Mouse (Mus musculus) MEL (cell line): ENCODE measurements around the gene Pop5. TPM values are rescaled to one million over a fixed set of nuclear protein-coding genes. Genes with fewer than 3 reads are reported as not detected.

Experiments used
- DNase-seq: peaks from one replicate; pipeline ENCODE4 v3.0.0; 2011; ENCODE audit warnings: low read depth, low spot score
- H3K27ac ChIP-seq: 2 replicates; pipeline ENCODE4 v1.5.1; 2012; ENCODE audit warnings: low read depth, mild to moderate bottlenecking, control low read depth, low read length, moderate library complexity; ENCODE audit not compliant: control insufficient read depth
- H3K27me3 ChIP-seq, 2 experiments: fragments of 150-350 bp in 1 of 2; sonication (generic) in 1 of 2; 2 replicates each; pipeline ENCODE4 v1.6.1; 2012; ENCODE audit warnings: low read length in 2 of 2, mild to moderate bottlenecking in 2 of 2, improper control_type of control experiment in 1 of 2, moderate library complexity in 1 of 2; ENCODE audit not compliant: insufficient read depth in 2 of 2, control insufficient read depth in 1 of 2
- H3K36me3 ChIP-seq, 2 experiments: 2 replicates each; pipeline ENCODE4 v1.6.1; 2012 to 2014; ENCODE audit warnings: low read length in 2 of 2, improper control_type of control experiment in 1 of 2, inconsistent platforms in 1 of 2, mild to moderate bottlenecking in 1 of 2; ENCODE audit not compliant: insufficient read depth in 2 of 2, control insufficient read depth in 1 of 2
- H3K4me1 ChIP-seq, 2 experiments: fragments of 150-350 bp in 1 of 2; sonication (generic) in 1 of 2; 2 replicates each; pipeline ENCODE4 v1.6.1; 2012; ENCODE audit warnings: low read length in 2 of 2, improper control_type of control experiment in 1 of 2, mild to moderate bottlenecking in 1 of 2; ENCODE audit not compliant: insufficient read depth in 2 of 2, control insufficient read depth in 1 of 2
- H3K4me3 ChIP-seq, 2 experiments: fragments of 150-350 bp in 1 of 2; sonication (generic) in 1 of 2; 2 replicates each; pipeline ENCODE4 v1.5.1; 2012; ENCODE audit warnings: low read depth in 2 of 2, low read length in 2 of 2, mild to moderate bottlenecking in 2 of 2, moderate library complexity in 2 of 2, control low read depth in 1 of 2, improper control_type of control experiment in 1 of 2; ENCODE audit not compliant: control insufficient read depth in 1 of 2, insufficient read depth in 1 of 2
- H3K79me2 ChIP-seq: 2 replicates; pipeline ENCODE4 v1.6.1; 2012; ENCODE audit warnings: mild to moderate bottlenecking, low read length, moderate library complexity; ENCODE audit not compliant: control insufficient read depth, poor library complexity, insufficient read depth
- H3K9ac ChIP-seq: 2 replicates; pipeline ENCODE4 v1.6.1; 2012; ENCODE audit warnings: low read depth, mild to moderate bottlenecking, control low read depth, low read length, moderate library complexity; ENCODE audit not compliant: control insufficient read depth, poor library complexity, severe bottlenecking
- H3K9me3 ChIP-seq: fragments of 150-350 bp; sonication (generic); replicated peaks from 2 replicates; pipeline ENCODE4 v1.6.1; 2012; ENCODE audit warnings: mild to moderate bottlenecking, low read length, improper control_type of control experiment, moderate library complexity; ENCODE audit not compliant: insufficient read depth
- BHLHE40 ChIP-seq: IDR thresholded peaks from 2 replicates; pipeline ENCODE4 v1.6.1; 2012; ENCODE audit warnings: low read depth, mild to moderate bottlenecking, inconsistent platforms, low read length, improper control_type of control experiment, borderline replicate concordance
- CHD1 ChIP-seq: IDR thresholded peaks from 2 replicates; pipeline ENCODE4 v1.6.1; 2012; ENCODE audit warnings: low read depth, mild to moderate bottlenecking, inconsistent platforms, low read length, improper control_type of control experiment
- CHD2 ChIP-seq: IDR thresholded peaks from 2 replicates; pipeline ENCODE4 v1.6.1; 2011; ENCODE audit warnings: low read length, improper control_type of control experiment
- CTCF ChIP-seq, 3 experiments: IDR thresholded peaks in 2 of 3; conservative IDR thresholded peaks in 1 of 3; 2 replicates each; pipeline ENCODE4 v1.5.1; 2011 to 2012; ENCODE audit warnings: low read length in 3 of 3, low read depth in 2 of 3, mild to moderate bottlenecking in 2 of 3, improper control_type of control experiment in 1 of 3, inconsistent platforms in 1 of 3, mixed read lengths in 1 of 3, moderate library complexity in 1 of 3; ENCODE audit not compliant: control insufficient read depth in 1 of 3, insufficient read depth in 1 of 3, poor library complexity in 1 of 3, severe bottlenecking in 1 of 3
- ELF1 ChIP-seq: IDR thresholded peaks from 2 replicates; pipeline ENCODE4 v1.6.1; 2014; ENCODE audit warnings: low read depth, mild to moderate bottlenecking, inconsistent platforms, low read length, improper control_type of control experiment, moderate library complexity
- EP300 ChIP-seq, 2 experiments: IDR thresholded peaks; 2 replicates each; pipeline ENCODE4 v1.6.1; 2011; ENCODE audit warnings: improper control_type of control experiment in 2 of 2, low read length in 2 of 2, low read depth in 1 of 2, mild to moderate bottlenecking in 1 of 2
- GABPA ChIP-seq: IDR thresholded peaks from 2 replicates; pipeline ENCODE4 v1.6.1; 2012; ENCODE audit warnings: low read depth, mild to moderate bottlenecking, inconsistent platforms, low read length, improper control_type of control experiment, moderate library complexity
- GATA1 ChIP-seq: IDR thresholded peaks from 2 replicates; pipeline ENCODE4 v1.6.1; 2011; ENCODE audit warnings: low read depth, low read length, improper control_type of control experiment
- HCFC1 ChIP-seq: IDR thresholded peaks from 2 replicates; pipeline ENCODE4 v1.6.1; 2012; ENCODE audit warnings: low read depth, mild to moderate bottlenecking, inconsistent platforms, low read length, improper control_type of control experiment, moderate library complexity
- JUND ChIP-seq: IDR thresholded peaks from 2 replicates; pipeline ENCODE4 v1.6.1; 2011; ENCODE audit warnings: low read depth, mild to moderate bottlenecking, improper control_type of control experiment, low read length
- KAT2A ChIP-seq: conservative IDR thresholded peaks from 2 replicates; pipeline ENCODE4 v1.6.1; 2012; ENCODE audit warnings: low read depth, low read length, improper control_type of control experiment, inconsistent platforms
- MAFK ChIP-seq: IDR thresholded peaks from 2 replicates; pipeline ENCODE4 v1.6.1; 2011; ENCODE audit warnings: low read depth, mild to moderate bottlenecking, low read length, improper control_type of control experiment, borderline replicate concordance
- MAX ChIP-seq: IDR thresholded peaks from 2 replicates; pipeline ENCODE4 v1.6.1; 2011; ENCODE audit warnings: low read length, improper control_type of control experiment
- MAZ ChIP-seq: IDR thresholded peaks from 2 replicates; pipeline ENCODE4 v1.6.1; 2012; ENCODE audit warnings: low read depth, mild to moderate bottlenecking, inconsistent platforms, low read length, improper control_type of control experiment
- MEF2A ChIP-seq: IDR thresholded peaks from 2 replicates; pipeline ENCODE4 v1.6.1; 2014; ENCODE audit warnings: low read depth, mild to moderate bottlenecking, inconsistent platforms, low read length, improper control_type of control experiment; ENCODE audit not compliant: poor library complexity, insufficient replicate concordance, severe bottlenecking; ENCODE audit errors: extremely low read depth
- MYB ChIP-seq: IDR thresholded peaks from 2 replicates; pipeline ENCODE4 v1.6.1; 2011; ENCODE audit warnings: mild to moderate bottlenecking, low read depth, low read length, improper control_type of control experiment
- MYC ChIP-seq: IDR thresholded peaks from 2 replicates; pipeline ENCODE4 v1.6.1; 2011; ENCODE audit warnings: low read depth, mild to moderate bottlenecking, low read length, improper control_type of control experiment, moderate library complexity
- NELFE ChIP-seq: IDR thresholded peaks from 2 replicates; pipeline ENCODE4 v1.6.1; 2011; ENCODE audit warnings: low read depth, low read length, improper control_type of control experiment
- NRF1 ChIP-seq: IDR thresholded peaks from 2 replicates; pipeline ENCODE4 v1.6.1; 2014; ENCODE audit warnings: low read depth, mild to moderate bottlenecking, inconsistent platforms, low read length, improper control_type of control experiment, moderate library complexity; ENCODE audit not compliant: poor library complexity, insufficient read depth, severe bottlenecking
- POLR2AphosphoS5 ChIP-seq: IDR thresholded peaks from 2 replicates; pipeline ENCODE4 v1.6.1; 2012; ENCODE audit warnings: low read depth, borderline replicate concordance, mild to moderate bottlenecking, inconsistent platforms, low read length, moderate library complexity, mixed read lengths
- RAD21 ChIP-seq: IDR thresholded peaks from 2 replicates; pipeline ENCODE4 v1.6.1; 2011; ENCODE audit warnings: mild to moderate bottlenecking, low read depth, low read length, improper control_type of control experiment
- RCOR1 ChIP-seq: IDR thresholded peaks from 2 replicates; pipeline ENCODE4 v1.6.1; 2012; ENCODE audit warnings: low read depth, mild to moderate bottlenecking, inconsistent platforms, low read length, improper control_type of control experiment
- SMC3 ChIP-seq: IDR thresholded peaks from 2 replicates; pipeline ENCODE4 v1.6.1; 2011; ENCODE audit warnings: low read depth, low read length, improper control_type of control experiment
- TAL1 ChIP-seq: IDR thresholded peaks from 2 replicates; pipeline ENCODE4 v1.6.1; 2012; ENCODE audit warnings: mild to moderate bottlenecking, inconsistent platforms, low read length, moderate library complexity, mixed read lengths
- TBP ChIP-seq: IDR thresholded peaks from 2 replicates; pipeline ENCODE4 v1.8.0; 2011; ENCODE audit warnings: low read depth, low read length, improper control_type of control experiment
- TCF12 ChIP-seq: IDR thresholded peaks from 2 replicates; pipeline ENCODE4 v1.6.1; 2014; ENCODE audit warnings: low read depth, mild to moderate bottlenecking, inconsistent platforms, low read length, improper control_type of control experiment, moderate library complexity
- UBTF ChIP-seq: IDR thresholded peaks from 2 replicates; pipeline ENCODE4 v1.6.1; 2012; ENCODE audit warnings: low read depth, mild to moderate bottlenecking, inconsistent platforms, low read length, improper control_type of control experiment, moderate library complexity, borderline replicate concordance; ENCODE audit not compliant: insufficient read depth
- USF1 ChIP-seq: IDR thresholded peaks from 2 replicates; pipeline ENCODE4 v1.6.1; 2014; ENCODE audit warnings: low read depth, mild to moderate bottlenecking, inconsistent platforms, low read length, improper control_type of control experiment, moderate library complexity
- USF2 ChIP-seq, 2 experiments: IDR thresholded peaks; 2 replicates each; pipeline ENCODE4 v1.6.1; 2011 to 2012; ENCODE audit warnings: improper control_type of control experiment in 2 of 2, low read length in 2 of 2, borderline replicate concordance in 1 of 2, inconsistent platforms in 1 of 2, low read depth in 1 of 2, mild to moderate bottlenecking in 1 of 2; ENCODE audit not compliant: insufficient read depth in 1 of 2
- ZC3H11A ChIP-seq: IDR thresholded peaks from 2 replicates; pipeline ENCODE4 v1.6.1; 2012; ENCODE audit warnings: low read depth, mild to moderate bottlenecking, inconsistent platforms, low read length, improper control_type of control experiment
- ZKSCAN1 ChIP-seq: IDR thresholded peaks from 2 replicates; pipeline ENCODE4 v1.6.1; 2012; ENCODE audit warnings: low read depth, mild to moderate bottlenecking, inconsistent platforms, low read length, improper control_type of control experiment, moderate library complexity
- ZMIZ1 ChIP-seq: IDR thresholded peaks from 2 replicates; pipeline ENCODE4 v1.6.1; 2012; ENCODE audit warnings: low read depth, mild to moderate bottlenecking, inconsistent platforms, low read length, improper control_type of control experiment, moderate library complexity
- ZNF384 ChIP-seq: IDR thresholded peaks from 2 replicates; pipeline ENCODE4 v1.6.1; 2012; ENCODE audit warnings: low read depth, mild to moderate bottlenecking, inconsistent platforms, low read length, improper control_type of control experiment
- polyA plus RNA-seq, 2 experiments: library from polyadenylated mRNA; stranded (reverse) in 1 of 2; unstranded in 1 of 2; fragments of >175 nt in 1 of 2; fragments of >200 nt in 1 of 2; gene quantifications; 2 replicates each; pipeline versions ENCODE4 v1.2.1 to v1.2.4; 2012; ENCODE audit warnings: low replicate concordance in 2 of 2, low read depth in 1 of 2; ENCODE audit not compliant: insufficient read length in 2 of 2, insufficient read depth in 1 of 2, missing spikeins in 1 of 2
- total RNA-seq: library from RNA; depleted of rRNA; stranded (reverse); fragments of 300-350 nt; gene quantifications from 2 replicates; pipeline ENCODE4 v1.2.3, GENCODE M21; 2012

The Pop5 gene
- total and polyA plus RNA-seq, 3 experiments = 103 to 388 (median 208) TPM

DNA sequence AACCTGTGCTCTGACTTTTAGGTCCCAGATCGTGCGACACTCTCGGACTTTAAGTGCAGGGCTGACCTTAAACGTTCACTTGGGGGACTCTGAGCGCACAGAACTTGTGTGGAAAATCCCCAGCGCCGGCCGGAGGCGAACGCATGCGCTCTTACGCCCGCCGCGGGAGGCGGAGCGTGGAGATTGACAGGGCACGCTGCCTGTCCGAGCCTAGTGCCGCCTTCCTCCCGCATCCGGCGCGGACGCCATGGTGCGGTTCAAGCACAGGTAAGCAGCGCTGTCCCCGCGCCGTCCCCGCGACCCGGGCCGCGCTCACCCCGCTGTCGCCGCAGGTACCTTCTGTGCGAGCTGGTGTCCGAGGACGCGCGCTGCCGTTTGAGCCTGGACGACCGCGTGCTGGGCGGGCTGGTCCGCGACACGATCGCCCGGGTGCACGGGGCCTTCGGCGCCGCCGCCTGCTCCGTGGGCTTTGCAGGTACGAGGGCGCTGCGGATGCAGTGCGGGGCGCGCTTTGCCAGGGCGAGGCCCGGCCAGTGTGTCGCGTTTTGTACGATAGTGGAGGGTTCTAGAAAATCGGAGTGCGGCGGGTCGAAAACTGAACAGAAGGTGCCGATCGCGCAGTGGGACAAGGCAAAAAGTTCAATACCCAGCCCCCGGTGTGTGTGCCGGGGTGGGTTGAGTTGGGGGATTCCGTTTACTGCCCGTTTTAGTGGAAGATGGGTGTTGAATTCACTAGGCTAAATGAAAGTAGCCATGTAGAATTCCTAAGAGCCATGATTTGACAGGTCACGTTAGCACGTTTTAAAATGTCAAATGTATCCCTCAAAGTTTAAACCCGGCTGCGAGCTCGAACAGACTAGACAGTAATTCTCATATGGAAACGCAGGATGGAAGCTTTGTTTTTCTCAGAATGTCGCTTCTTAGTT, 2.4 kb downstream of the Pop5 start:
- H3K27ac ChIP-seq = peak overlapping the region; percentile 80
- no peak; the same call in 1 of the 2 replicates for TF ChIP-seq MEF2A
- TF ChIP-seq BHLHE40 = 0 out of 2 replicates have a peak, but pooled peaks have one; percentile 7
- 0 out of 2 replicates have a peak, but pooled peaks have one; percentile 44 for TF ChIP-seq CHD1
- no peak for TF ChIP-seq TAL1
- TF ChIP-seq USF2 (IDR thresholded peaks at IDR 0.05; ENCODE audit: borderline replicate concordance in 1 of 2, insufficient read depth in 1 of 2, low read depth in 1 of 2, low read length in 2 of 2) = no peak
- peak; percentile 73 for TF ChIP-seq MAX
- no peak for TF ChIP-seq MYB
- TF ChIP-seq RAD21 = no peak; the same call in 1 of the 2 replicates
- no peak for TF ChIP-seq ZC3H11A
- TF ChIP-seq EP300 (IDR thresholded peaks at IDR 0.05; ENCODE audit: low read depth in 1 of 2, low read length in 2 of 2) = 0 out of 4 replicates have a peak, but pooled peaks of 1 of the 2 experiments have one; percentile 4
- peak; percentile 40; the same call in 1 of the 2 replicates for TF ChIP-seq RCOR1
- no peak for TF ChIP-seq UBTF
- TF ChIP-seq MYC = no peak; the same call in 1 of the 2 replicates
- TF ChIP-seq USF1 = no peak
- TF ChIP-seq ELF1 = no peak
- TF ChIP-seq ZKSCAN1 = 0 out of 2 replicates have a peak, but pooled peaks have one; percentile 45
- TF ChIP-seq GABPA = no peak
- no peak for TF ChIP-seq CHD2
- peak; percentile 93 for TF ChIP-seq ZMIZ1
- TF ChIP-seq GATA1 = no peak
- TF ChIP-seq CTCF (IDR thresholded peaks at IDR 0.05 in 2 of 3, conservative IDR thresholded peaks at IDR 0.05 in 1 of 3; ENCODE audit: control insufficient read depth in 1 of 3, insufficient read depth in 1 of 3, low read depth in 2 of 3, low read length in 3 of 3, poor library complexity in 1 of 3, severe bottlenecking in 1 of 3) = no peak
- TF ChIP-seq KAT2A = no peak; the same call in 1 of the 2 replicates
- 0 out of 2 replicates have a peak, but pooled peaks have one; percentile 53 for TF ChIP-seq MAZ
- TF ChIP-seq ZNF384 = 0 out of 2 replicates have a peak, but pooled peaks have one; percentile 22
- no peak for TF ChIP-seq POLR2AphosphoS5
- TF ChIP-seq TCF12 = peak; percentile 38; the same call in 1 of the 2 replicates
- TF ChIP-seq JUND = no peak
- peak; percentile 76 for TF ChIP-seq TBP
- TF ChIP-seq NRF1 = peak; percentile 86
- TF ChIP-seq NELFE = peak; percentile 94
- no peak for TF ChIP-seq MAFK
- TF ChIP-seq HCFC1 = peak; percentile 75
- 0 out of 2 replicates have a peak, but pooled peaks have one; percentile 16 for TF ChIP-seq SMC3

More for the DNA sequence above, 2.4 kb downstream of the Pop5 start:
- DNase-seq = peak; percentile 93
- H3K79me2 ChIP-seq = peaks cover 9% of the 10 kb centered on the region
- H3K9me3 ChIP-seq = no peaks in the 10 kb centered on the region
- no peaks in the 10 kb centered on the region for H3K27me3 ChIP-seq
- peaks cover 3 to 13% of the 10 kb centered on the region in 2 experiments for H3K36me3 ChIP-seq
- H3K9ac ChIP-seq = peak overlapping the region; percentile 91
- H3K4me3 ChIP-seq = peak overlapping the region; percentile 84 to 95
- peaks cover 3 to 17% of the 10 kb centered on the region in 2 experiments; a peak in 2 of 4 replicates for H3K4me1 ChIP-seq
